Mouse (Mus musculus) kidney, adult 8-10 months (tissue): ENCODE results near the gene Gprc5d.

Experiments
- DNase-seq, 2 experiments: peaks; one replicate each; pipeline ENCODE4 v3.0.0; 2022

Gene Gprc5d

DNA sequence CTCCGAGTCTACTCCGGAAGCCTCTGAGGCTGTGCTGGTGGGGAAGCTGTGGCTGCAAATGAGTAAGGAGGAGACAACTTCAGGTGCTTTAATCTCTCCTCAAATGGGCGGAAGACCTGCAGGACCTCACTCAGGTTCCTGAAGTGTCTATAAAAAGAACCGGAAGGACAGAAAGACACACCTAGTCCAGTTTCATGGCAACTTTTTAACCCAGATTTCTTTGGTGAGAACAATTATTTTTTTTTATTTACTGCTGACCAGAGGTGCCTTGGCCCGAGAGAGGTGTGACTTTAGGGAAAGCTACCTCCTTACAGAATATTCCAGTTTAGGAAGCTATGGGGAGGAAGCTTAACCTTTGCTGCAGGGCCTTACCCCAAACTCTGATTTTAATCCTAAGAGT, at the start of gene Gprc5d:
TSS of gene Gprc5d (minus strand) at position 101 of the 400 bp plus-strand sequence.
- DNase-seq: no peak

DNA sequence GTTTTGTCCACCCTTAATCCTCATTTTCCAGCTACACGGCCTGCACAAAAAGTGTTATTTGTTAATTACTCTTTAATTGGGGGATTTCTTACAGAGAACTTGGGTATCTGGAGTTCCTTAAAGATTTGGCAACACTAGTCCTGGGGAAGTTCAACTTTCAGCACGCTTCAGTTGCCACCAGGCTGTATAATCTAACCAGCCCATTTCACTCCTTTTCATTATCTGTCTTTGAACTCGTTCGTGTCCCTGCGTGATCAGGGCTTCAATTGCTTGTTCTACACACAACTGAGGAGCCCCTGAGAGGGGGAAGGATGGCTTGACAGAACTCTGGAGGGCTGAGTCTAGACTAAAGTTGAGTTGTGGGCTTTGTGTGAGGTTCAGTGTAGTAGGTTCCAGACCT, 48.6 kb upstream of the Gprc5d start:
- DNase-seq: no peak

DNA sequence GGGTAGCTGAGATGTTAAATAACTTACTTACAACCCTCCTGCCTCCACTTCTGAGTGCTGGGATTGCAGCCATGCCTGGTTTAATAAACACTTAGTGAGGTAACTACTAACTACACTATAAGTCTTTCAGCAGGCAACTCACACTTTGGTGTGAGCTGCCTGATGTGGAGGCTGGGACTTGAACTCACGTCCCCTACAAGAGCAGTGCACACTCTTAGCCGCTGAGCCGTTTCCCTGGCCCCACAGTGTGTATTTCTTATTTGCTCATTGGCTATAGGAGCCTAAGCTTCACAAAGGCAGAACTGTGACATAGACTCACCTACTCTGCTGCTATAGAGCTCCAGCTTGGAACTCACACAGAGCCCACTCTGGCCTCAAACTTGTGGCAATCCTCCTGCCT, 48.2 kb upstream of the Gprc5d start:
- no peak for DNase-seq

DNA sequence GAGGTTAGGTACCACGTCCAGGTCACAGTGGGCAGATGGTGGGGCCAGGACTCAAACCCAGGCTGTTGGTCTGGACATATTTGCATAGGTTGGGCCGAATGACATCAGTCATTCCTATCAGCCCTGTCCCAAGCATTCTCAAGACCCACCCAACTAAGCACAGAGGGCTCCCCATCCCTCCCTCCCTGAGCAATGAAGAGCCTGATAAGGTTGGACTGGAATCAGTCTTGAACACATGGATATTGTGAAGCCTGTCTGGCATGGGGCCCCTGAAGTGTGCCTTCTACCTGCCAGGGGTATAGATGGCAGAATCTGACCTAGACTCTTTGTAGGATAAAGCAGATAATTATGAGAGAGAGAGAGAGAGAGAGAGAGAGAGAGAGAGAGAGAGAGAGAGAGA, 47.6 kb upstream of the Gprc5d start:
- no peak for DNase-seq

DNA sequence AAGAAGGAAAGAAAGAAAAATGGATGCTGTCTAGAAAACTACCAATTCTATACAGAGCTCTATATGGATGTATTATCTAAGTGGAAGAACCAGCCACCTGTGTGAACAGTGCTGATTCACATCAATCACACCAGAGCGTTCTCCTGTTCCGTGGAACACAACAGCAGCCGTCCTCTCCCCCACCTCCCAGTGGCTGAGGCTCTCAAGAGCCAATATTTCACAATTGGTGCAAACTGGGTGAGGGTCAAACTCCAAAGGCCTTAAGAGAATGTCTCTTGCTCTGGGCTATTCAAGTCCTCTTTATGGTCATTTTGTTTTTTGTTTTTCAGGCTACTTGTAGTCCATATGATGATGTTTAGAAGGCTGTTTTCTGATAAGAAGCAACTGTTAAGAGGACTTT, 47.1 kb upstream of the Gprc5d start:
- DNase-seq: peak; percentile 35 to 41

DNA sequence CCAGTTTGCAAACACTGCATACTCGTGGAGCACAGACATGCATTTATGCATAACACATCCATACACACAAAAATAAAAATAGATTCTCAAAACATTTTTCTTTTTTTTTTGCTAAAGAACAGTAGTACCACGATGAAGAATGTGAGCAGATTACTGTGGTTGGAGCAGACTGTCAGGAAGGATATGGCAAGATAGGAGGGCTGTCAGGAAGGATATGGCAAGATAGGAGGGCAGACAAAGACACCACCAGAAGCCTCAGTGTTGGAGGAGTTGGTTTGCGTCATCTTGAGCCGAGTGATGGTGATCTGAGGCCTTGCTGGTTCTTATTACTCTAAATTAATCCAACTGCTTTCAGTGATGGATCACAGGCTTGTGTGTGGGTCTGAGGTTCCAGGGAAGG, 44.8 kb upstream of the Gprc5d start:
- no peak for DNase-seq

DNA sequence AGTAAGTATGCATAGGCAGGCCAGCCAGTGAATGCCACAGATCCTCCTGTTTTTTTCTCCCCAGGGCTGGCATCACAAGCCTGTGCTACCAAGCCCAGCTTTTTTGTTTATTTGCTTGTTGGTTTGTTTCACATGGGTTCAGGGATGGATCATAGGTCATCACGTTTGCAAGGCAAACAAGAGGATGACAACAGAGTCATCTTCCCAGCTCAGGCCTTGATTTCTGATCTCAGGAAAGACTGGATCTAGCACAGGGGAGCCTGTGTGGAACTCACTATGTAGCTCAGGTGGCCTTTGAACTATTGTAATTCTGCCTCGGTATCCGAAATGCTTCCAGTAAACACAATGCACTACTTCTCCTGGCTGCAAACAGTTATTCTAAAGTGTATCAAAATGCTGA, 44.2 kb upstream of the Gprc5d start:
- no peak for DNase-seq

DNA sequence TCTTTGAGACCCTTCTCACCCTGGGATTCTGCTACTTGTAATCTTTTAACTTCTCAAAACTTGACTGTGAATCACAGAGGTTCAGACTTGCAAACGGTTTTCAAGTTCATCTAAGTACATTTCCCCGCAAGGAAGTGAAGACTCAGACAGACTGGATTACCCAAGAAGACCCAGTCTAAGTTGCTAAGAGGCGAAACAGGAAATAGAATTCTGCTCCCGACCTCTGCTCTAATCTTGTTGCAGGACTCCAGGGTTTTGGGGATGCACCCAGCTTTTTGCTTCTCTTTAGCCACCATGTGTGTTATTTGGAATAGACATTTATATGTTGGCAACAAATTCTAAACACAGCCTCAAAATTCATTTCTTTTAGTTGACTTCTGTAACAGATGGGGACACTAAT, 43.3 kb upstream of the Gprc5d start:
- no peak for DNase-seq

DNA sequence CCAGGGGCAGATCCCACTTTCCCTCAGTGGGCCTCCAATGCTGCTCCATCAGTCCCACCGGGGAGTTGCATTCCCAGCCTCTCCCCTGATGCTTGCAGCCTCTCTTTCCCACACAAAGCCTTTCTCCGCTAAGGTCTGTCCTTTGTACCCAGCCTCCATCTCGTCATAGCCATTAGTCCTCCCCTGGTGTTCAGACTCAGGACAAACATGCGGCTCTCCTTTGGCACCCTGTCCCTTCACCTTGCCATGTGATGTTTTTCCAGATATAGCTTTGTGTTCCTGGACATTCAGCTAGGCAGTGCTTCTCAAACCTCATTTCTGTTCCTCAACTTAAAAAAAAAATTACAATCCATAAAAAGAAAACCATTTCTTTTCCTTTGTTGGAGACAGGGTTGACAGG, 40.4 kb upstream of the Gprc5d start:
- no peak for DNase-seq

DNA sequence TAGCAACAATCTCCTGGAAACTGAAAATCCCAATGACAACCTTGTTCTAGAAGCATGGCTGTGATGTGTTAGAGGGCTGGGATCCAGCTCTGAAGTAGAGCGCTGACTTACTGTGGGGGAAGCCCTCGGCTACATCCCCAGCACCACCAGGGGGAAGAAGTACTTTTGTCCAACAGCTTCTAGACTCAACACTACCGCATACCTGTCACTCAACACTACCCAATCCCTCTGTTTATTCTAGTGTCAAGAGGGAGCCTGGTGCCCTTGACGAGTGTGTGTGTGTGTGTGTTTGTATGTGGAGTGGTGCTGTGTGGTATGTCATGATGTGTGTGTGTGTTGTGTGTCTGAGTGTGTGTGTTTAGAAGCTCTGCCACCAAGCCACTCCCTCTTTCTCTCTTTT, 39.4 kb upstream of the Gprc5d start:
- no peak for DNase-seq

DNA sequence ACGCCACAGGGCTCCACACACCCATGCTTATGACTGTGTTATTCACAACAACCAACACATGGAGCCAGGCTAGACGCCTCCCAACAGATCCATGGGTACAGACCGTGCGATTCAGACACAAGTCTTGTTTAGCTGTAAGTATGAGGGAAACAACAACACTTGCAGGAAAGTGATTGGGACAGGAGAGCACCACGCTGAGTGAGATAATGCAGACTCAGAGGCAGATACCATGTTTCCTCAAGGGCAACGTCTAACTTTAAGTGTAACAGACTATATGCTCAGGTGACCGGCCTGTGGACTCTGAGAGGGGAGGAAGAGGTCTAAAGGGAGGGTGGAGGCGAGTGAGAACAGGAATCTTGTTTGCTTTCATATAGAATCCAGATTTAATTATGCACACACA, 38.5 kb upstream of the Gprc5d start:
- DNase-seq: no peak

DNA sequence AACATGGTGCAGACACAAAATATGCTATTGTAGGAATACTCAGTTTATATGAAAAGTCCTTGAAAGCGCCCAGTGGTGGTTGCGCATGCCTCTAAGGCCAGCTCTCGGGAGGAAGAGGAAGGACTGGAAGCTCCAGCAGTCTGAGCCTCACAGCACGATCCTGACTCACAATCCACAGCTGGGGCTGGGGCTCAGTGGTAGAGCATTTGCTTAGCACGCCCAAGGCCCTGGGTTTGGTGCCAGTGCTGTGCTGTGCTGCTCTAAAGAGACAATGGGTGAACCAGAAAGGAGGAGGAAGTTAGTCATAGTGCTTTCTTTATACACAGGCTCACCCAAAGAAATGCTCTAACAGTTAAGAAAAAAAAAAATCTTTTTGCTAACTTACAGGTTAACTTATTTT, 35.6 kb upstream of the Gprc5d start:
- DNase-seq: no peak

DNA sequence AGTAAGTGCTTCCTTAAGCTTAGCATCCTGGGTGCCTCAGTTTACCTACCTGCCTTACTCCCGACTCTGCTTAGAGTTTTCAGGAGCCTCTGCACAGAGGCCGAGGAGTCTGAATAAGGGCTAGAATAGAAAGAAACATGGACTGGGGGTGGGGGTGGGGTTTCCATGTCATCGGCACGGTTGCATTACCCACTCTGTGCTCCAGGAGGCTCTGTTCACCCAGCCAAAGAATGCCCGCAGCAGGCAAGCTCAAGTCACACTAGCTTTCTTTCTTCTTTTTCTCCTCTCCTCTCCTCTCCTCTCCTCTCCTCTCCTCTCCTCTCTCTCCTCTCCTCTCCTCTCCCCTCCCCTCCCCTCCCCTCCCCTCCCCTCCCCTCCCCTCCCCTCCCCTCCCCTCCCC, 32.2 kb upstream of the Gprc5d start:
- peak in 1 of 2 experiments; percentile 18 for DNase-seq

DNA sequence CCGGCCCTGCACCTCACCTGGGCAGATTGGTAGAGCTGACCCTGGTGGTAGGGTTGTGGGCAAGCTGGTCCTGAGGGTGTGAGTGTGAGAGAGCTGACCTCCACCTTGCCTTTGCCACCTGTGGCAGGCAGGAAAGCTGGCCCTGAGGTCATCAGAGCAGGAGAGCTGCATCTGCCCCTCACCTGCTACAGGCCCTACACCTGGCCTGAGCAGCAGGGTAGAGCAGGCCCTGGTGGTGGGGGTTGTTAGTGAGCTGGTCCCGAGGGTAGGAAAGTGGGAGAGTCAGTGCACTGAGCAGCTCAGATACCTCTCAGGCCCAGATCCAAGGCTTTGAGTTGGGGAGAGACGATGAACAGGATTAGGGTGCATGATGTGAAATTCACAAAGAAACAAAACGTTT, 31.6 kb upstream of the Gprc5d start:
- DNase-seq: no peak

DNA sequence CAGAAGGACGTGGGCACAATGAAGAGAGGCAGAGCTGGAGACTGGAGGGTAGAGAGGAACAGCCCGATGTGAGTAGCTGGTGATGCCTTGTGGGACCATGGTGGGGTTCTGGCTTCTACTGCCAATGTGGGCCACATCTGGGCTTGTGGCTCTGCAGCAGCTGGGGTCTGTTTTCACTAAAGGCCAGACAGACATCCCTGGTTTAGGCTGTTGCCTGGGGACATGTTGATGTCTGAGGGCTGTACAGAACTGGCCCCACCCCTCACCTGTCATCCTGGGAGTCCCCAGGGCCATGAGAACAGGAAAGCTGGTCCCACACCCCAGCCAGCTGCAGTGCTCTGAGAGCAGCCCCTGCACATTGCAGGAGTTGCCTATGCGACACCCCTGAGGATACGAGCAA, 31.1 kb upstream of the Gprc5d start:
- DNase-seq: no peak

DNA sequence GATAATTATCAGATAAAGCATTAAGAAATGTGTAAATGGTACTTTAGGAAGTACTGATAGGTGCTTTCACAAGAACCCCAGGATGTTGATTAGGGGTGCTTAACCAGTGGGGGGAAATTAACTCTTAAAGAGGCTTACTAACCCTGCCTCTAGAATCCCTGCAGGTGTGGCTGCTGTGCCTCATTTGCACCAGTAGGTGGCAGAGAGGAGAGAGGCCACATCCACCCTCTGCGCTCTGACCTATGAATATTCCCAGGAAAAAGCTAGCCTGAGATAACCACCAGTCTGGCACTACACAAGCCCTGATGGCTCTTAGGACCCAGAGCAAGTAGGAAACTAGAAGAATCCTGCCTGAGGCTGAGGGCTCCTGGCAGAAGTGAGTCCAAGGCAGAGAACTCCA, 30.4 kb upstream of the Gprc5d start:
- DNase-seq: peak in 1 of 2 experiments; percentile 30

DNA sequence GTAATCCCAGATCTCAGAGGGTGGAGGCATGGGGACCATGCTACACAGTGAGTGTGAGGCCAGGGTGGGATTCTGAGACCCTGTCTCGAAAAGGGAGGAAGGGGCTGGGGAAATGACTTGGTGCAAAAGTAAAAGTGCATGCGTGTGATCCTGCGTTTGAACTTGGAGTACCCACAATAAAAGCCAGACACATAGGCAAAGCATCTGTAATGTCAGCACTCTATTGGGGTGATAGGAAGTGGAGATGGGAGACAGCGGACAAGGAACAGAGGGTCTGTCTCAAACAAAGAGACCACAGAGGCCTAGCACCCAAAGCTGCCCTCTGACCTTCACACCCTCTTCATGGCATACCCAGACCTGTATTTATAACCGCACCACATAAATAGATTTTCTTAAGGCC, 27.9 kb upstream of the Gprc5d start:
- no peak for DNase-seq

DNA sequence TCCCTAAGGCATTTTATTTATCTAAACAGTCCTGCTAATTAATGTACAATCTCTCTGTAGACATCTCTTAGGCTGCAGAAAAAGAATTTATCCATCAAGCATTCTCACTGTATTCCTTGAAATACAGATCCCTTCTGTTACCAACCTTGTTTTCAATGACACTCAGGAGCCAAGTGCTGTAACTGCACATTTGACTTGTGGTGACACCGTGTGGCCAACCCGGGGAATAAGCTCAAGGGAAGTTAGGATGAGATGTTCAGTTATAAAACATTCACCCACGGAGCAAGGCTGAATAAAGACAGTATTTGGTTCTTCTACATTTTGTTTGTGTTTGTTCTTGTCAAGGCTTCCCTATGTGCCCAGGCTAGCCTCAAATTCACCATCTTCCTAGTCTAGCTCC, 26.4 kb upstream of the Gprc5d start:
- DNase-seq: no peak

DNA sequence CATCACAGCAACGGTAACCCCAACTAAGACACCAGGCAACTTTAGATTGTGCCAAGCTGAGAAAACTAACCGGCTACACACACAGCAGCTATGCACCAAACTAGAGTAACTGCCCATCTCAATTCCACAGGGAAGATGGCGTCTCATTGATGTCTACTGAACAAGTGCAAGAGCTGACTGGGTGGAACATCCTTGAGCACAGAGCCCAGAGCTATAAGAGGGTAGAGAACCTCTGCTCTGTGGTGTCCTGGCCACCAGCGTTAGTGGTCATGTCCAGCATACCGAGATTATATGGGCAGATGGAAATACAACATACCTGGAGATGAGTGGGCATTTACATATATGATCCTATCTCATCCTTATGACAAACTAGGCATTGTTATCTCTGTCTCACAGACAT, 25.1 kb upstream of the Gprc5d start:
- no peak for DNase-seq

DNA sequence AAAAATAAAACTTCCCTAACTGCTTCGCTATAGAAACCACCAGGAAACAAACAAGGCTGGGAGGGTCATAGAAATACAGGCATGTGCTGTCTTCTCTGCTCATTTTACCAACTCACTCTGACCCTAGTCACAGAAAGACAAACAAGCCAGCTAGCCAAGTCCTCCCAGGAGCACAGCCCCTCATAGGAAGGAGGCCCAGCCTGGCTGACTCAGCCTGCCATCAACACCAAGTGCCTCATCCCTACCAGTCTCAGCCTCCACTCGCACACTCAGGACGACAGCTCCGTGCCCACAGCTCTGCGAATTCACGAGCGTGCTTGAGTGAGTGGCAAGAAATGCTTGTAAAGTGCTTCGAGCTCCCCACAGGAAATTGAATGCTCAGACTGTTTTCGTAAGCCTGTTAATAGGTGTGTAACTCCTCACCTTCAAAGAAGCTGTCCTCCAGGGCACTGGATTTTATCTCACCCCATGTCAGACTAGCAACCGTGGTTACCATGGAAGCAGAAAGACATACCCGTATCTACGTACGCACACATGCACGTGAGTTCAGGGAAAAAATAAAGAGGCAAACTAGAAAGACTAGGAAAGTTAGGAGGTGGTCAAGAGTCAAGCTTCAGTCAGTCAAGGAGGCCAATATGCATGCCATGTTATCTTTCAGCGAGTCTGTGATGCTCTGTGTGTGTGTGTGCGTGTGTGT, 23.5 kb upstream of the Gprc5d start:
- no peak for DNase-seq

DNA sequence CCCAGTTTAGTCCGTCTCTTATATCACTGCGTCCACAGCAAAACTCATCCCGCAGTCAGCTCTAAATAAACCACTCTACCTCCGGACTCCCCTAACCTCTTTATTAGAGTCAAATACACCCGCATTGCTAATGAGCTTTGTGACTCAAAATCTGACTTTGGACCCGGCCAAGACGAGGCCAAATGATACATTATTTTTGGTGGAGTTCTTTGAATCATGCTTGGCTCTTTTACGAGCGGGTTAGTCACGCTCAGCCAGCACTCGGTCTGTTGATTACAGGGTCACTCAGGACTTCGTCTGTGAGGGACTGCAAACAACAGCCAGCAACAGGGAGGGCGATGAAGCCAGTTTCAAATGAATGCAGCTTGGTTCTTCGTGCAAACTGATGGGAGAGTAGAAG, 20.7 kb upstream of the Gprc5d start:
- no peak for DNase-seq

DNA sequence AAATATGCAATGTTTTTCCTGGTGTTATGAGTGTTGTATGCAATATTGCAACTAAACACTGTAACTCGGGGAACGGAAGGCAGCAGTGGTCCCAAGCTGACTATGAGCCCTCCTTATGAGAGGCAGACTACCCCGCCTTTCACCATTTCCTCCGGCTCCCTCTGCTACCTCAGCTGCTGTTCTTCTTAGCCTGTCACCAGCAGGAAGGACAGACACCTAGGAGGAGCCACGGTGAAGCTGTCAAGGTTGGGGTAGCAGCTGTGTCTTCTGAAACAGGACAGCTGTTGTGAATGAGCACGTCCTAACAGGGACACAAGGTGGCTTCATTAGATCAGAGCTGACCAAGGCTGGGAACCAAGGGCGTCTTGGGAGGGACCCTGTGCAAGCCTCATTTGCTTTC, 20.1 kb upstream of the Gprc5d start:
- DNase-seq: no peak

DNA sequence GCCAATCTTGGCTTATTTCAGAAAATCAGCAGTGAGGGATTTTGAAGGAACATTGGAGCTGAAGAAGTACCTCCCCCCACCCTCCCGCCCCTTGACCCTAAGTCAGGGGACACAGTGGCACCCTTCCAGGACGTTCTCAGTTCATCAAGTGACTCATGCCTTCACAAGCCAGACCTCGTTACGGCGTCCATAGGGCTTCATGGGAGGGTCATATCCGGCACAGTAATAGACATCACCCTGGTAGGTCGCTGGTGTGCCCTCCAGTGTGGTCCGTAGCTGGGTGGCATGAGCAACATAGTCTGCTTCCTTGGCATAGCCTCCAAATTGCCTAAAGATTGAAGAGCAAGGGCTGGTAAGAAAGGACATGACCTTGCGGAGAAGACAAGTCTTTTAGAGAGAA, 19.7 kb upstream of the Gprc5d start:
- no peak for DNase-seq

DNA sequence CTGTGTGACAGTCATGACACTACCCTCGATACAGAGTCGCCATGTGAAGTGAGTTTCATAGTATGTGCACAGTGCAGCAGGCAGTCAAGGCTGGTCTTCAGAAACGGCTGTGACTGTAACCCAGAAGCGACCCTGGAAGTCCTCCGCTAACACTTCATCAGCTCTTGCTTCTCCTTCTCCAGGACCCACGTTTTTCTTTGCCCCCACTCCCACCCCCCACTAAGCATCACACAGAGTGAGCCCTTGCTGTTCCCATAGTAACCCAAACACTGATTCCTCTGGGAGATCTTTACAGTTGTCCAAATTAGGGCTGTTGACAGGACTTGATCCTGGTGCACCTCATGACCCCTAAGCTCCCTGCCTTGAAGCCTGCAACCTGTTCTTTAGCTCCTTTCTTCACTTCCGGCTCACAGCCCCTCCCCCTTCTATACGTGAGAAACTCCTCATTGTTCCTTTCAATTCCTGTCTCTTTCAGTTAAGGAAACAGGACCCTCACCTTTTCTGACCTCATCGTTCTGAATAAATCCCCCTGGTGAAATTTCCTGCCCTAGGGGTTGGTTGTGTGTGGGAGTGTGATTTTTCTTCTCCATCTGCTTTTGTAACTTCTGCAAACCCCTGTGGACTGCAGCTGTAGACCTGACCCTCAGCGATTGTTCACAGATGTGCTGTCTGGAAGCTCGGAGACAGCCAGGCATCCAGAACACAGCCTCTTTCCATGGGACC, 18.5 kb upstream of the Gprc5d start:
- no peak for DNase-seq

DNA sequence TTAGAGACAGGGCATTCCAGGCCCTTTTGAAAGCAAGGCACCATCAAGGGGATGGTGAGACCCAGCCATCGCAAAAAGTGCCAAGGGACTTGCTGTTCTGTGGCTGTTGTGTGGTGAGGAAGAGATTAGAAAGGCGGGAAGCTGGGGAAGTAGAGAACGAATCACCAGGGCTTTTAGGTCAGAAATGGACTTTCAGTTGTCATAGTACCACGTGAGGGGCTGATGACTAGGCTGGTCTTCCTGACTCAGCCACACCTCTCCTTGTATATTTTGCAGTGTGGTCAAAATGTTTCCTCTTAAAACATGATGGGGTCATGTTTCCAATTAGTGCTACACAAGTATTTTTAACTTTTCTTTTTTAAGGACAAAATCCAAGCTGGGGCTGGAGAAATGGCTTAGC, 17.7 kb upstream of the Gprc5d start:
- no peak for DNase-seq
